Mouse (Mus musculus): ENCODE results near the gene Morn2.

Morn2 gene

GRCm38 (mm10) chr17:80323658-80324057 lies 33.7 kb downstream of the Morn2 start:
- DNase-seq (ENCODE audit: extremely low spot score), result no peak

- DNase-seq (ENCODE audit: extremely low spot score), result no peak
Measured at GRCm38 (mm10) chr17:80324521-80324920, 34.5 kb downstream of the Morn2 start.

GRCm38 (mm10) chr17:80325456-80325855 lies 35.5 kb downstream of the Morn2 start:
- DNase-seq (ENCODE audit: extremely low spot score), result no peak

GRCm38 (mm10) chr17:80326431-80326830 lies 36.4 kb downstream of the Morn2 start:
- DNase-seq (ENCODE audit: extremely low spot score), result no peak

- DNase-seq (ENCODE audit: extremely low spot score), result no peak
Measured at GRCm38 (mm10) chr17:80332386-80332785, 42.4 kb downstream of the Morn2 start.

GRCm38 (mm10) chr17:80345277-80345676 lies 55.3 kb downstream of the Morn2 start:
- DNase-seq (ENCODE audit: extremely low spot score), result no peak

GRCm38 (mm10) chr17:80346591-80347125 lies 56.7 kb downstream of the Morn2 start:
- DNase-seq (ENCODE audit: extremely low spot score), result peak; percentile 47

All from embryo, embryonic 9.5 days (tissue).